Mouse (Mus musculus) hematopoietic stem cell, adult 5-6 weeks (primary cell): ENCODE measurements around the gene Cnp. TPM values are rescaled to one million over a fixed set of nuclear protein-coding genes. Genes with fewer than 3 reads are reported as not detected.
"Not testable (repeated sequence)": the region's sequence is repeated elsewhere in the genome, so short reads cannot be mapped to it uniquely, and the experiment has no call there.

Experiments
- ATAC-seq, 2 experiments: fragments of 125-278 bp in 1 of 2; replicated peaks in 1 of 2; 2 replicates each; pipeline ENCODE4 v1.8.0; 2016 to 2017; ENCODE audit warnings: inconsistent platforms in 2 of 2, mild to moderate bottlenecking in 2 of 2, moderate number of reproducible peaks in 2 of 2, low read depth in 1 of 2, moderate TSS enrichment in 1 of 2; ENCODE audit not compliant: low FRiP score in 2 of 2, poor library complexity in 2 of 2, severe bottlenecking in 2 of 2, insufficient read depth in 1 of 2, low TSS enrichment in 1 of 2
- total RNA-seq: library from RNA; stranded (forward); fragments of 172-1452, 232-1000 nt; gene quantifications from 2 replicates; pipeline ENCODE4 v1.2.3, GENCODE M21; 2017

Cnp gene
- total RNA-seq, result 26.4 and 27.5 TPM in 2 replicates

DNA sequence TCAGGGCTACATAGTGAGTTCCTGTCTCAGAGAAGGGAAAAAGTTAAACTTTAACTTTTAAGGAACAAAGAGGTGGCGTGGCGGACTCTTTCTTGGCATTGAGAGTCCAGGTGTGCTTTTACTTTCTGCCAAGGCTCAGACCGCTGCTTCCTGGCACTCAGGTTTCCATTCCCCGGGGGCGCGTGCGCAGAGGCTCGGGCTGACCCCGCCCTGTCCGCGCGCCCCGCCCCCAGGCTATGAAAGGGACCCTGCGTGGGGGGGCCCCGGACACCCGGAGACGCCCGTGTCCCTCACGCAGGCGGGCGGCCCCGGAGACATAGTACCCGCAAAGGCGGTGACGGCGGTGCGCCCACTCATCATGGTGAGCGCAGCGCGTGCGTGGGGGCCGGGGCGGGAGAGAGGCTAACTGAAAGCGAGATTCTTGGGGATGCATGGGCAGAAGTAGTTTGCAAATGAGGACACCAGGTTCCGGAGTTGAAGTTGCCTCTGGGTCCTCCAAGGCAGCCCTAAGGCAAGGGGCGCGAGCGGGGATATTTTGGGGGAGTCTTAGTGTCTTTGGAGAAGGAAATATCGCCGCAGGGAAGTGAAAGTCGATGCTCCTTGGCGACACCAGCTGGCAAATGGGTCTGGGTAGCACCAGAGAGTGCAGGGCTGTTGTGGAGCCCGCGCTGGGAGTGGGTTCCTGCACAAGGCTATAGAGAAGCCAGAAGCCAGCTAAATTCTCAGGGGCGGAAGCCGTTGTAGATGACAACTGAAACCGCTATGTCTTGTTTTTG lies at the start of gene Cnp:
Cnp (plus strand) TSS at position 197 of the 776 bp plus-strand sequence.
- peak; percentile 50 to 54 for ATAC-seq

DNA sequence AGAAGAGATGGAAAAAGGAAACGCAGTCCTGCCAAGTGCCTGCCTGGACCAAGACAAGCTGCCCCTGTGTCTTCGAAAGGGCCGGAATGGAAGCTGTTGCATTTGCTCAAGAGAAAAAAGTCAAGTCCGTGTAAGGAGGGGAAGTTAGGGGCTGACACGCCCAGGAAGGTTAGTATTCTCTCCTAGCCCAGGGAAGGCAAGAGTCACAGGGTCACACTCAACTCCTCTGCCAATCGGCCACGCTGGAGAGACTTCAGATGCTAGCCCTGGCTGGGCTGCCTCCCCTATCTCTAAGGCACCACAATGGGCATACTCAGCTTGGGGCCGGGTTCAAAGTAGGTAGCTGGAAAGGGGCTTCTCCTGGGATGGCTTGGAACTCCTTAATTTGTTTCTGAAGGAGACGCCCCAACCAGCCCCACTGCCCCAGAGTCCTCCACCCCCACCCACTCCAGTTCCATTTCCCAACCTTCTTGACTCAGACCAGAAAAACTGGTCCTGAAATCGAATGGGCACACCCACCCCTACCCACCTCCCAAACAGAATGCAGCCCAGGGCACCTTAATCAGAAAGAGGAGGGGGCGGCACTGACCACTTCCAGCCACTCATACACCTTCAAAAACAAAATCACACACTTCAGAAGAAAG lies 49.6 kb upstream of the Cnp start:
- ATAC-seq, result no peak

GRCm38 (mm10) chr11:100526052-100526816 lies 48.5 kb upstream of the Cnp start:
- ATAC-seq, result no peak

- peak; percentile 7 to 30; a peak in 3 of 4 replicates for ATAC-seq
These were observed 47.6 kb upstream of the Cnp start for GRCm38 (mm10) chr11:100527066-100527457.

DNA sequence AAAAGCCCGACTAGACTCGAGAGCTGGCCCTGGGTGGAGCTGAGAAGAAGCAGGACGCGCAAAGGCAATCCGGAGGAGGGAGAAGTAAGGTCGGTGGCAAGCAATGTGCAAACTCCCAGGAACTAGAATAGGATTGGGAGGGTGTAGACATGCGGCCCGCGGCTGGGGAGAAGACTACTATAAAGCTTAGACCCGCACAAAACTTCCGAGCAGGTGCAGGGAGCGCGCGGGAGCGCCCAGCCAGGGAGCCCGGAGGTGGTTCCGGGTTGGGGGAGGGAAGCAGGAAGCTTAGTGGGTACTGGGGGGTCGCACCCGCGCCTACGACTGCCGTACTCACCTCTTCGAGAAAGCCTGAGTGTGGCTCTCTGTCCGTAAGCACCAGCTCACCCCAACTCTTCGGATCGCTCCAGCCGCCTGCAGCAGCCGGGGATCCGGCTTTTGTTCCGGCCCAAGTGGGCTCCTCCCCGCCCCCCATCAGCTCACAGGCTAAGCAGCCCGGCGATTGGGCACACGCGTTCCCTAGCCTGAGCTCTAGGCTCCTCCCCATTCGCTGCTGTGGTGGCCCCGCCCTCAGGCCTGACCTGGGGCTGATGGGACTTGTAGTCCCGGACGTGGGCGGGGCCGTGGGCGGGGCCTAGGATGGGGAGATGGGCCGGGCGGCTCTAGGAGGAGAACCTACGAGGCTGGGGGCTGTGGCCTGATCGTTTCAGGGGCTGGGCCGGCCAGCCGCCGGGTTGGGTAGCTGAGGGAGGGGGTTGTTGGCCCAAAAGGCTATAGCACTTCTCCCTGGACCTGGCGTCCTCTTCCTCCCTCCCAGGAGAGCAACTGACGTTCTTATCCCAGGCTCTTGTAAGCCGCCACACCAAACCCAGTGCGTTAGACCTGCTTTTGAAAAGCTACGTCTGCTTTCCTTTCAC lies 47.0 kb upstream of the Cnp start, which contains the start of gene Acly:
Acly (minus strand) TSS at position 543 of the 917 bp plus-strand sequence.
- peak; percentile 95 to 97 for ATAC-seq

DNA sequence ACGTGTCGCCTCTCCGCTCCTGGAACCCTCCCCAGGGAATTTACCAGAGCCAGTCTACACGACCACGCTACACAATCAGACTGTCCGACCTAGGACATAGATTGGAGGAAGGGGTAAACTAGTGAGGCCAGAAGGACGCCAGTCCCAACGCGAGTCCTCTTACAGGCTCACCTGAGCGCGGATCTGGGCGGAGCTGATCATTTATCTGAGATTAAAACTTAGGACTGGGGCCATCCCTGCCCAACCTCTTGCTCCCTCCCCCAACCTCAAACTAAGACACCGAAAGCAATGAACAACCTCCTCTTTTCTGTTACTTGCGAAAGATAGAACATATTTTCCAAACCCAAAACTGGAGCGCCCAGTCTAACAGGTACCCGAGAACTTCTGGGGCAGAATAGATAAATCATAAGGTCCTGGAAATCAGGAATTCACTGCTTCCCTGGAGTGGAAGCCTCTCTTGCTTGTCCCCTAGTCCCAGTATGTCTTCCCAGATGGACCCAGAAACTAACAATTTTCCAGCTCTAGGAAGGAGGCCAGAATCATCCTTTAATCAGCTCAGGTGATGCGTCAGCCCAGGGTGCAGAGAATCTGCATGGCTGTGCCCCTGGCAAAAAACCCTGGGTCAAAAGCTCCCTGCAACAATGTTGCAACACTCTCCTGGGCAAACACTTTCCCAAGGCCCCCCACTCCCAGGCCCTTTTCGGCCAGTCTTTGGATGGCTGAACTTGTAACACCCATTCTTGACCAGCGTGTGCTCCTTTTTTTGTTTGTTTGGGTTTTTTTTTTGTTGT lies 46.1 kb upstream of the Cnp start:
- ATAC-seq, result no peak

DNA sequence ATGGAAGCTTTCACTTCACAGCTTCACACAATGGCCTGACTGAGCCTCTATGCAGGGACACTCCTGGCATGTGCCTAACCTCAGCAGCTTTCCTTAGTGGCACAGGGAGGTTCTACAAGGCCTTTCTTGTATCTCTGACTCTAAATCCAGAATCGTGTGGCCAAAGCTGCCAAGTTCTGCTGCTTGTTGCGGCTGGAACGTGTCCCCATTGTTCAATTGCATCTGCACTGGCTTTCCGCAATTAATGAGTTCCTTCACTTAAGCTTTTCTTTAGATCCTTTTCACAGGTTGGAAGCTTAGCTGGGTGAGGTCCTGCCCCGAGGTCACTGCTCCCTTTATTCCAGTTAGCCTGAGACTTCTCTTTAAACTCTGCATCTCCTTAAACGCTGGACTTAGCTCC lies 40.8 kb upstream of the Cnp start:
- no peak for ATAC-seq

DNA sequence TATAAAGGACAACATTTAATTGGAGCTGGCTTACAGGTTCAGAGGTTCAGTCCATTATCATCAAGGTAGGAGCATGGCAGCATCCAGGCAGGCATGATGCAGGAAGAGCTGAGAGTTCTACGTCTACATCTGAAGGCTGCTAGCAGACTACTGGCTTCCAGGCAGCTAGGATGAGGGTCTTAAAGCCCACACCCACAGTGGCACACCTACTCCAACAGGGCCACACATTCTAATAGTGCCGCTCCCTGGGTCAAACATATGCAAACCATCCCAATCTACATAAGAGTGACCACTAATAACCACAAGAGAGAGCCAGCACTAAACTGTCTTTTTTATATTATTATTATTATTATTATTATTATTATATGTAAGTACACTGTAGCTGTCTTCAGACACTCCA lies 40.3 kb upstream of the Cnp start:
- not testable (repeated sequence) for ATAC-seq

GRCm38 (mm10) chr11:100534821-100535220 lies 39.9 kb upstream of the Cnp start:
- not testable (repeated sequence) for ATAC-seq

DNA sequence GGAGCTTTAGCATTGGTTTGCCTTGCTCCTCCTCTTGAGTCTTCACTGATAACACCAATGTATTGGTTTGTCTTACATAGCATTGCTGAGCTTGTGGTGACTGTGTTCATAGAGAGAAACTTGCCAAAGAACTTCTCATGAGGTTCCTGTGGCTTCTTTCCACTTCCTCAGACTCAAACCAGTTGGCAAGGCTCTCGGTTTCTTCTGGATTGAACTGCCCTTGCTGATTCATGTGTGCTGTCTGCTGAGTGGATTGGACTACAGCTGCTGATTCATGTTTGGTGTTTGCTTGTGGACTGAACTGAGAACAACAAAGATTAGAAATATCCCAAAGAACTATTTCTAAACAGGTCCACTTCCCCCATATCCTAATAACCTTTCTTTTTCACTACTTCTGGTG lies 38.7 kb upstream of the Cnp start:
- ATAC-seq, result no peak

DNA sequence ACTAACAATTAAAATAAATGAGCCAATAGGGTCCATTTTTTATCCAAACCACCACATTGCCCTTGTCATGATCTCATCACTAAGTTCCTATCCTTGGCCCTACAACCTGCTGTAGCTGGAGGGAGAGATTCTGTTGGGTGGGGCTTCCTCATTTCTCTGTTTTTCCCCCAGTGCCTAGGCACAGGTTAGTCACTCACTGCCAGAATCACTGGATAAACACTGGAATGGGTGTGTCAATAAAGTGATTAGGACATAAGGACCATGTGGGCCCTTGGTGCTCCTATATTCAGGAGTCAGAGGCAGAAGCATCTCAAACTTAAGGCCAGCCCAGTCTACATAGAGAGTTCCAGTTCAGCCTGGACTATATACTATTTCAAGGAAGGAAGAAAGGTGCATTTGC lies 38.2 kb upstream of the Cnp start:
- no peak for ATAC-seq

- no peak for ATAC-seq
These were observed 33.7 kb upstream of the Cnp start for GRCm38 (mm10) chr11:100540966-100541365.

GRCm38 (mm10) chr11:100541577-100541976 lies 33.1 kb upstream of the Cnp start:
- ATAC-seq, result no peak

DNA sequence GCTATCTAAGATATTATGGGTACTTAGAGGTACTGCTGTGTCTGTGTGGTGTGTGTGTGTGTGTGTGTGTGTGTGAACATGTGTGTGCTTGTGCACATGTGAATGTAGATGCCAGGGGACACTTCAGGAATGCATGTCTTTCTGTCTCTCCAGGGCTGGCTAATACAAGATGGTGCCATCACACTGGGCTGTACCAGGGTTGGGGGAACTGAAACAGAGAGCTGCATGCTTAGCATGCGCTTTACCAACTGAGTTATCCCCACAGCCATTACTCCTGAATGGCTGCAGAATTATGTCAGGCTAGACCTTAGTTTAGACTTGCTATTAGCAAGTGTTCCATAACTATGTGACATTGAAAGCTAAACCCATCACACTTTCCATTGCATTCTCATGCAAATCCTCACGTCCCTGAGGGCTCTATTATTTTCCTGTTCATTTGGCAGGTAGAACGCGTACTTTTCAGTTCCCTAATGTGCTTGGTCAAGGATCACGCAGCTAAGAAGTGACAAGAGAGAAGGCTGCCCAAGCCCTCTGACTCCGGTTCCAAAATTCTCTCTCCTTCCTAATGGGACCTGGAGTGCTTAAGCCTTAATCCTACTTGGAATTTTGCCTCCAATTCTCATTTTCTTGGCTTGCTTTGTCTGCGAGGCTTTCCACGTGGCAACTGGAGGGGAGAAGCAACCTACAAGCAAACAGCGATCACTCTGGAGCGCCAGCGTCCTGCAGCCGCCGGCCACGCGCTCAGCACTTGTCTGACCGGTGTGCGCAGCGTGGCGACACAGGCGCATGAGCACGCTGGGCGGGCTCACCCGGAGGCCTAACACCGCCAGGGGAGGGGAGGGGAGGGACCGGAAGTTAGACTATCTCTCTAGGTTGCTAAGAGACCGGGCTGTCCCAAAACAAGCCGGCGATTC lies 29.6 kb upstream of the Cnp start, which contains the start of gene Ttc25:
Ttc25 (plus strand) TSS at position 776 of the 914 bp plus-strand sequence.
- ATAC-seq, result peak; percentile 96 to 97

- ATAC-seq, result no peak; a peak in 1 of 4 replicates
These were observed 29.0 kb upstream of the Cnp start for GRCm38 (mm10) chr11:100545746-100546085.
